ENCODE assay signal across 9 mouse cellular contexts in genomic region chr11:107864024-107864423, GRCm38 (mm10). TPM values are rescaled to one million over a fixed set of nuclear protein-coding genes. Genes with fewer than 3 reads are reported as not detected.
DNase-seq lines count a peak whose midpoint lies in the region; ATAC-seq and TF ChIP-seq lines count a peak whose summit lies in the region.
"Had no signal": no experiment of that assay in that cellular context is flagged by ENCODE, and none has a peak within 500 bp of the region (broad histone marks: within the 10 kb centered on the region; RNA-seq: fewer than 3 reads in every experiment).

No protein-coding gene starts in this region.

- H3K4me3 ChIP-seq in forebrain, postnatal 0 days (ENCODE audit: low read depth, low read length), result no peak overlapping the region
- no peak overlapping the region for H3K4me3 ChIP-seq in kidney, embryonic 14.5 days (ENCODE audit: low read length)
- H3K4me3 ChIP-seq in limb, embryonic 14.5 days (replicated peaks; ENCODE audit: low read length), result no peak overlapping the region
- H3K4me3 ChIP-seq: heart, embryonic 13.5 days had no signal

- no peaks in the 10 kb centered on the region for H3K36me3 ChIP-seq in forebrain, postnatal 0 days (ENCODE audit: insufficient read depth)
- H3K36me3 ChIP-seq in kidney, embryonic 14.5 days (ENCODE audit: control insufficient read depth, insufficient read depth, low read length), result no peaks in the 10 kb centered on the region
- H3K36me3 ChIP-seq in limb, embryonic 14.5 days (ENCODE audit: control insufficient read depth, insufficient read depth, low read length), result no peaks in the 10 kb centered on the region
- H3K36me3 ChIP-seq: heart, embryonic 13.5 days had no signal

- DNase-seq in urinary bladder, adult 18-20 months (ENCODE audit: low spot score in 2 of 2), result peak; percentile 26 to 44
- DNase-seq in urinary bladder, adult 2 months (ENCODE audit: low spot score), result no peak
- peak; percentile 29 for DNase-seq in cerebellum, adult 11-12 months
- DNase-seq in forebrain, postnatal 0 days, result peak; percentile 94
- DNase-seq in limb, embryonic 14.5 days (ENCODE audit: low spot score), result peak; percentile 93
- DNase-seq in retina, adult 2 months (ENCODE audit: low read depth, low spot score), result peak; percentile 59
- DNase-seq in urinary bladder, postnatal 25 days (ENCODE audit: low spot score), result peak; percentile 49

- no peak overlapping the region for H3K9ac ChIP-seq in forebrain, postnatal 0 days
- no peak overlapping the region for H3K9ac ChIP-seq in kidney, embryonic 14.5 days (ENCODE audit: low read depth, low read length)
- H3K9ac ChIP-seq in limb, embryonic 14.5 days (ENCODE audit: low read depth, low read length, severe bottlenecking), result no peak overlapping the region
- H3K9ac ChIP-seq: heart, embryonic 13.5 days had no signal

- peak; percentile 91 for TF ChIP-seq CTCF in forebrain, postnatal 0 days (IDR thresholded peaks at IDR 0.05; ENCODE audit: low read depth)

- ATAC-seq in forebrain, postnatal 0 days, result peak; percentile 36; the same call in 1 of the 2 replicates
- 0 out of 2 replicates have a peak, but pooled peaks have one; percentile 28 for ATAC-seq in kidney, embryonic 14.5 days (ENCODE audit: low FRiP score, low TSS enrichment)
- ATAC-seq in limb, embryonic 14.5 days (ENCODE audit: low FRiP score, low read depth), result no peak

- TF ChIP-seq POLR2A in limb, embryonic 14.5 days (IDR thresholded peaks at IDR 0.05; ENCODE audit: borderline replicate concordance, extremely low read depth, insufficient read depth, insufficient read length), result no peak

- H3K27me3 ChIP-seq in forebrain, postnatal 0 days (ENCODE audit: insufficient read depth, low read length), result no peaks in the 10 kb centered on the region
- H3K27me3 ChIP-seq in kidney, embryonic 14.5 days (ENCODE audit: control insufficient read depth, insufficient read depth, low read length), result no peaks in the 10 kb centered on the region
- H3K27me3 ChIP-seq in limb, embryonic 14.5 days (ENCODE audit: control insufficient read depth, insufficient read depth, low read length), result no peaks in the 10 kb centered on the region

- H3K9me3 ChIP-seq in forebrain, postnatal 0 days (ENCODE audit: low read length), result no peaks in the 10 kb centered on the region
- no peaks in the 10 kb centered on the region for H3K9me3 ChIP-seq in kidney, embryonic 14.5 days (ENCODE audit: control insufficient read depth, low read length)
- H3K9me3 ChIP-seq in limb, embryonic 14.5 days (ENCODE audit: control insufficient read depth, low read length), result no peaks in the 10 kb centered on the region
- H3K9me3 ChIP-seq: heart, embryonic 13.5 days had no signal

- 2% methylated on average over 4 of the region's 4 CpGs for WGBS in forebrain, postnatal 0 days
- 2% methylated on average over 4 of the region's 4 CpGs for WGBS in kidney, embryonic 14.5 days
- 1% methylated on average over 4 of the region's 4 CpGs for WGBS in limb, embryonic 14.5 days

- H3K4me2 ChIP-seq in forebrain, postnatal 0 days (ENCODE audit: low read depth), result no peak overlapping the region
- H3K4me2 ChIP-seq in kidney, embryonic 14.5 days (replicated peaks; ENCODE audit: low read depth, low read length), result no peak overlapping the region
- H3K4me2 ChIP-seq in limb, embryonic 14.5 days (replicated peaks; ENCODE audit: low read depth, low read length, severe bottlenecking), result no peak overlapping the region
- H3K4me2 ChIP-seq: heart, embryonic 13.5 days had no signal

- H3K27ac ChIP-seq in forebrain, postnatal 0 days (ENCODE audit: low read depth, low read length), result no peak overlapping the region
- H3K27ac ChIP-seq in kidney, embryonic 14.5 days (ENCODE audit: low read depth, low read length), result no peak overlapping the region
- H3K27ac ChIP-seq in limb, embryonic 14.5 days (replicated peaks; ENCODE audit: low read depth, low read length), result no peak overlapping the region
- H3K27ac ChIP-seq: heart, embryonic 13.5 days had no signal

- H3K4me1 ChIP-seq in forebrain, postnatal 0 days (ENCODE audit: insufficient read depth), result peaks cover 11% of the 10 kb centered on the region; the same call in 1 of the 2 replicates
- H3K4me1 ChIP-seq in kidney, embryonic 14.5 days (ENCODE audit: control insufficient read depth, insufficient read depth, low read length), result no peaks in the 10 kb centered on the region
- H3K4me1 ChIP-seq in limb, embryonic 14.5 days (ENCODE audit: control insufficient read depth, insufficient read depth, low read length), result no peaks in the 10 kb centered on the region
- H3K4me1 ChIP-seq: heart, embryonic 13.5 days had no signal

RNA-seq across cellular contexts. Expression of gene Cacng5, which starts 50.8 kb away (rescaled TPM):
- polyA plus RNA-seq in urinary bladder, adult 2 months (2012; rRNA removed), result 0.09 and 0.10 TPM in 2 replicates
- total RNA-seq in forebrain, postnatal 0 days (2014; rRNA removed), result 10.3 and 14.4 TPM in 2 replicates
- 8.8 and 12.1 TPM in 2 replicates for polyA plus RNA-seq in forebrain, postnatal 0 days (2015; fragmentation: Nextera tagmentation; extraction: Ambion mirVana)
- not detected in 2 replicates for polyA plus RNA-seq in kidney, embryonic 14.5 days (2014; fragmentation: Nextera tagmentation; extraction: Ambion mirVana)
- polyA plus RNA-seq in limb, embryonic 14.5 days (2012; rRNA removed), result 0.10 TPM in 2 replicates
- polyA plus RNA-seq in limb, embryonic 14.5 days (2014; fragmentation: Nextera tagmentation; extraction: Ambion mirVana), result 0.04 and 0.10 TPM in 2 replicates
